Mouse (Mus musculus) lung, postnatal 4 days (tissue): Measurements from ENCODE around the gene Cerkl.
A peak's percentile ranks its signal among the peaks of the same experiment; 100 is the strongest.

Source experiments
- DNase-seq, 2 experiments: peaks; one replicate each; pipeline ENCODE4 v3.0.0; 2021

Gene Cerkl

DNA sequence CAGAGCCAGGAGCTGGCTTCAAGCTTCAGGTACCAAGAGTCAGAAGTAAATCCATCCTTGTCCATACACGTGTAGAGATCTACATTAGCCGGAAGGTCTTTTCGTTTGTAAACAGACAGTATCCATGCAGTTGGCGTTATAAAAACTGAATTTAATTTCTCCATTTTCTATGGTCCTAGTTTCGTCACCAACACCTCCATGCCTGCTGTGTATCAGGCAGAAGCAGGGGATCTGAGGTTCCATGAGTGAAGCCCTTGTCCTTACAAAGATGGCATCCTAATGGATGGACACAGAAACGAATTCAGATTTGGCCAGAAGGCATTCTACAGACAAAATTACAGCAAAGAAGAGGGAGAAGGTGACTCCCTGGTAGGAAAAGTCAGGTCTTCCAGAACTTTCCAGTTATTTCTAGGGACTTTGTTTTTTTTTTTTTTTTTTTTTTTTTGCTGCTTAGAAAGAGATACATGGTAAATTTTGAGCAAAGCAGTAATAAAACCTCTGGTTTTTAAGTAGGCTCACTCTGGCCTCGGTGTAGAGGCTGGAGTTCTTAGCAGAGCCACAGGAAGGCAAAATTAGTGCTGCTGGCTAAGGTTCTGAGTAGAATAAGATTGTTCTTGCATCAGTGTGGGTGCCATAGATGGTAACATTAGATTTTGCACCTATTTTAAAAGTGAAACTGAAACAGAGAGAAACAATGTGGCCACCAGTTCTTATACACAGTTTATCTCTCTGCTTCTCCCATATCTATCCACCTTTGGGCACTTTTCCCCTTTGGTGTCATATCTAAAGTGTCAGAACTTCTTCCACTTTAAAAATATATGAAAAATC is 85.0 kb downstream of the Cerkl start:
- DNase-seq: no peak

DNA sequence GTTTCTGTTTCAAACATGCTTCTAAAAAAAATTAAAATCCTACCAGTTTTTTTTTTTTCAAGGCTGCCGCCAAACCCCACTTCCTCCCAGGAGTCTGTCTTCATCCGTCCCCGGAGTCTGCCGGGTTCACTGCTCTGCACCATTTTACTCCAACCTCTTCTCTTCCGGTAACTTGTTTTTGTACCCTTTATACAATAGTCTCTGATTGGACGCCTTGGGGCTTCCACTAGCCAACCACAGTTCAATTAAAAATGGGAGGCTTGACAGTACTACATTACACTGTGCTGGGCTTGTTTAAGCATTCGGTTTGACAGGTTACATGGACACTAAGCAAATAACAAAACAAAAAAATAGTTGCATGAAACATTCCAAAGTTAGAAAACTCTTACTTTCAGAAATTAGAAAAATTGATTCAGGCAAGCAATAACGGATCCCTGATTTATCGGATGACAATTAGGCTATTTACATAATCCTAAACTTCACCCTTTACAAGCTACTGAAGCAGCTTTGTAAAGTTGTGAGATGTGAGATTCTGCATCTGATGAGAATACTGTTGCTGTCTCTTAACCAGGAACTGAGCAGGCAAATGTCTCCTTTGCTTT is 85.8 kb downstream of the Cerkl start:
- DNase-seq: no peak

DNA sequence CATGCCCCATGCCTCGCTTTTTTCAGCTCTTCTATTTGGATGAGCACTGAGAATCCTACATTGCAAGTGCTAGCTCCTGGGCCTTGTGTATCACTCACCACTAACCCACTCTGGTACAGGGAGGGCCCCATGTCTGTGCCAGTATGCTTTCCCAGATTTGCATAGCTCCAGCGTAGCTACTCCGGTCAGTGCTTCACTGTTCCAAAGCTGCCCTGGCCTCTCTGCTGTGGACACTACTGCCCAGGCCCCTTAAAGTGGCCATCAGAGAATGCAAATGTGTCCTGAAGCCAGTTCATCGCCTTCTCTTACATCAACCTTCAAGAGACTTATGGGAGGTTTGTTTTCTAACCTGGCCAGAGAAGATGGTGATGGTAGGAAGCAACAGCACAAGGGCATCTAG is 86.7 kb downstream of the Cerkl start:
- no peak for DNase-seq

DNA sequence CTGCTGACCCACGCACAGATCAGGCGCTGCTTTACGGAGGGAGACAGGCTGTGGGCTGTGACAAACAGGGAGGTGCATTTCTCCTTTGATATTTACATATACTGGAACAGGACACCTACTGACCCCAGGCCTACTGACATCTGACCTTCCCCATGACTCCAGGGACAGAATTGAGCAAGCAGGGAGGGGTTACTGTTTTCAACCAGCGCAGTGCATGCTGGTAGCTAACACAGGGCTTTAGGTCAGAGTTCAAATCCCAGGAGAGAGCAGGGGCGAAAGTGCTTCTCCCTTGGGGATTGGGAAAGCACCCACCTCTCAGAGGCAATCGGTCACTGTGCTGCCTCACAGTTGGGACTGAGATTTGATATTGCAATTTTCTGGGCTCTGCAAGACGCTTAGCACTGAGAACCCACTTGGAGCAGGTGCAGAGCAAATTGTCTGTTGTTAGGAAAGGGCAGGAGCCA is 87.5 kb downstream of the Cerkl start:
- peak in 1 of 2 experiments; percentile 7 for DNase-seq

DNA sequence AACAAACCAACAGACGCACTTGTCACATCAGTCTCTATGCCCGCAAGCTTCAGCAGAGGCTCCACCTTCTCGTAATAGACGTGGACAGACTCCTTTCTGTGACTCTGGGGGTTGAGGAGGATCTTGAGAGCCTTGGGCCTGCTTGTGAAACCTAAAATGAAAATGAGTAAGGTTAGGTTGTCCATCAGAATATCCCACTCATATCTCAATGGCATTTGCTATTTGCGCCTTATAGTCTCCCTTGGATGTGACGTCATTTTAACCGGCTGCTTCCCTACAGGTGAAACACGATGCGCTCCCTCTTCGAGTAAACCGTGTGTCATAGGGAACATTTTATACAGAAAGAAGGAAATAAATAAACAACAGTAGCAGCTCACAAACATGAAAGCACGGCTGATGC is 87.9 kb downstream of the Cerkl start:
- DNase-seq: no peak

DNA sequence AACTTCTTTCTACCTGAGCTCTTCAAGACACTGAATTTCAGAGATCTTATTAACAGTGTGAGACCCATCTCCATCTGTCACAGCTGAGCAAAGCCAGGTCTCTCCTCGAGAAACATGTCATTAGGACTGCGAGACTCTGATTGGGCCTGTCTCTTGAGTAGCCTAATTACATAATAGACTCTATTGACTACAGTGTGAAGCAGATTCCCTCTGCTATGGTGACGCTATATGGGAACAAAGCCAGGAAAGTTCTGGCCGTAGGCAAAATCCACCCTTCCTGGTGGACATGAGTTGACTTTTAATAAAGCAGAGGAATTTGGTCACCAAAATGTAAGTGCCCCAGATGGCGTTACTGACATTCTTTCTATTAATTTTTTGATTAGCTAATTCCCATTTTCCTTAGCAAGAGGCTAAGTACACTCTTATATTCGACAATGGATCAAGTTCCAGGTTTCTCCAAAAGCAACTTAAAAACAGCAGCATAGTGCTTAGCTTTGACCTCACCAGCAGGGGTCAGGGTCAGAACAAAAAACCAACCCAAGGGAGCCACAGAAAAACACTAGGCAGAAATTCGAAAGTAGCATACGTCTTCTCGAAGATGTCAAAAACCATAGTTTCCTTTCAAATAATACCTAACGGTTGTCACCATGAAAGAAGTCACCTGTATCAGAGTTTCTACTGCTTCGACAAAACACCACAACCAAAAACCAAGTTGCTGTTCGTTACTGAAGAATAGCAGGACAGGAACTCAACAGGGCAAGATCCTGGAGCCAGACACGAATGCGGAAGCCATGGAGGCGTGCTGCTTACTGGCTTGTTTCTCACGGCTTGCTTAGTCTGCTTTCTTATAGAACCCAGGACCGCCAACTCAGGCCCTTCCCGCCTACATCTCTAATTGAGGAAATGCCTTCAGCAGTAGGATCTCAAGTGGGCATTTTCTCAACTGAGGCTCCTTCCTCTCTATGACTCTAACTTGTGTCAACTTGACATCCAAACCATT is 88.8 kb downstream of the Cerkl start:
- no peak for DNase-seq

DNA sequence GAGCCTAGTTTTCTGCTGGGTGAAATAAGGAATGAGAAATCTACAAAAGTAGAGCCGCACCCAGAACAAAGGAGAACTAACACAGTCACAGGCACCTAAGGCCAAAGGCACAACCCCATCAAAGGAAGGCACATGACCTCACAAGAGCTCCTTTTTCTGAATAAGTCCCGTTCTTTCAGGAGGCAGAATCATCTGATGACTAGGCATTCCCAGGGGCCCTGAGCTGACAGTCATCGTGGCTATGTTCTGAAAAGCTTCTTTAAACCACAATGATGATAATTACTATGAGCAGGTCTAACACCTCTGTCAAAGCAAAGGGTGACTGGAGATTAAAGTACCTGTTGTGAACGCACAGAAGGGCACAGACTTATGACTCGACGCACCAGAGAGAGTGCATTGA is 92.7 kb downstream of the Cerkl start:
- DNase-seq: no peak

DNA sequence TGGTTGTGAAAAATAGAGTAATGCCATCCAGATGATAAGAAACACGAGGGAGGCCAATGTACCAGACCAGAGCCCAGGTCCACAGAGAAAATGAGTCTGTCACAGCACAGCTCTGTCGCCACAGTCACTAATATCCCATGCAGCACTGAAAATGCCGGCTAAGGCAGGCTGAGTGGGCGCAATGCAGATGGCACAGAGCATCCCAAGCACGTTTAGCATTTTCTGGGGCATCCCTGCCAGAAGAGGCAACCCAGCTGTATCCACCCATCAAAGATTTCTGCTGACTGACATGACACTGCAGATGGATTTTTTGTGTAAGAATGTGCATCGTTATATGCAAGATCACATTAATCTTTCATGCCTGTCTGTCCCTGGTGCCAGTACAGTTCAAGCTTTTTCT is 94.6 kb downstream of the Cerkl start:
- DNase-seq: no peak

DNA sequence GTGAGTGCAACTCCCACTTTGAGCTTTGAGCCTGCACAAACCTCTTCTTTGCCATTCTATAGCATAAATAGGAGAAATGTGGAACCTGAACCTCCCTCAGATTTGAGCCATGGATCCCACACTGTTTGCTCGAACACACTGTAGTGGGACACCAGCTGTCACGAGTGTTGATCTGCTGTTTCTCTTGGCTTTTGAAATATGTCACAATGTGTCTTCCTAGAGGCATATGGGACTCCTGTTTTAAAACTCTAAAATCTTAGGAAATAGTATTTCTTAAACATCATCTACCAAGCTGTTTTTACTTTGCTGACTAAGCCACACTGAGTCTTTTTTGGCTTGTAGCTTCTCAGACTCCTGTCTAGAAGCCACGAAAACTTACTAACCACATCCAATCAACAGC is 98.8 kb downstream of the Cerkl start:
- no peak for DNase-seq

DNA sequence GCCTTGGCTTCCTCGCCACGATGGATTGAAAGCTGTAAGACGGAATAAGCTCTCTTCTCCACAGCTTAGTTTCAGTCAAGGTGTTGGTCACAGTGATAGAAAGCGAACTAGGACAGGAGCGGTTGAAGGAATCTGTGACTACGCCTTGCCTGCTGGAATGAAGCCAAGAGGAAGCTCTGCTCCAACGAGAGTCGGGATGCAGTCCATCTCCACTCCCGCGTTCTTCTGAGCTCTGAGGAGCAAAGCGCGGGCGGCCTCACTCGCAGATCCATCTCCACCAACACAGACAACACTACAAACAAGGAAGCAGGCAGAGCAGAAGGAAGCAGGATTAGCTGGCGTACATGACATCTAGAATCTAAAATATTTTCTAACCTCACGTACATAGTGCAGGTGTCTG is 101.8 kb downstream of the Cerkl start:
- no peak for DNase-seq

DNA sequence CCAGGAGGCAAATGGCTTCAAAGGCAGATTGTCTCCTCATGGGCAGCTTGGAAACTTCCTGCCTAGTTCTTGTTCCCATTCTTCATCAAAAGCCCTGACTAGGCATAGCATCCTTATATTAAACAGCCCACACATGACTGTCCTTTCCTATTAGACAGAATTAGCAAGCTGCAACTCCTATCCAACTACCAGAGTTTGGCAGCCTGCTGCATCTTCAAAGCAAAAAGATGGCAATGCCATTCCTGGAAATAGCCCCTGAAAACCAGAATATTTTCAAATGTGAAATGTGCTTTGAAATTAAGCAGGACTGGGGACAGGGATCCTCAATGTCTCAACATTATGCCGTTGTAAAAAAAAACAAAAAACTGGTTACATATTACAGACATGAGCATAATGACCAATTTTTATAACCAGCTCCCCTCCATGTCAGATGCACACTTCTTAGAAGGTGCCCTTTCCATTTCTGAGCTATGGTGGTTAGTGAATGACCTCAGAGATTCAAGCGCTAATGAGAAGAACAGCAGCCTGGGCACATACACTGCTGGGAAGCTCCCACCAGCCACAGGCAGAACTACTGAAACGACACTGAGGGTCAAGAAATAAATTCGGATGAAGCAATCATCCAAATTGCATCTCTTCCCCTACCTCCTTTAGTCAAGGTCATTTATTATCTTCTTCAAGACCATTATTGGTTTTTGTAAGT is 104.3 kb downstream of the Cerkl start:
- DNase-seq: no peak

DNA sequence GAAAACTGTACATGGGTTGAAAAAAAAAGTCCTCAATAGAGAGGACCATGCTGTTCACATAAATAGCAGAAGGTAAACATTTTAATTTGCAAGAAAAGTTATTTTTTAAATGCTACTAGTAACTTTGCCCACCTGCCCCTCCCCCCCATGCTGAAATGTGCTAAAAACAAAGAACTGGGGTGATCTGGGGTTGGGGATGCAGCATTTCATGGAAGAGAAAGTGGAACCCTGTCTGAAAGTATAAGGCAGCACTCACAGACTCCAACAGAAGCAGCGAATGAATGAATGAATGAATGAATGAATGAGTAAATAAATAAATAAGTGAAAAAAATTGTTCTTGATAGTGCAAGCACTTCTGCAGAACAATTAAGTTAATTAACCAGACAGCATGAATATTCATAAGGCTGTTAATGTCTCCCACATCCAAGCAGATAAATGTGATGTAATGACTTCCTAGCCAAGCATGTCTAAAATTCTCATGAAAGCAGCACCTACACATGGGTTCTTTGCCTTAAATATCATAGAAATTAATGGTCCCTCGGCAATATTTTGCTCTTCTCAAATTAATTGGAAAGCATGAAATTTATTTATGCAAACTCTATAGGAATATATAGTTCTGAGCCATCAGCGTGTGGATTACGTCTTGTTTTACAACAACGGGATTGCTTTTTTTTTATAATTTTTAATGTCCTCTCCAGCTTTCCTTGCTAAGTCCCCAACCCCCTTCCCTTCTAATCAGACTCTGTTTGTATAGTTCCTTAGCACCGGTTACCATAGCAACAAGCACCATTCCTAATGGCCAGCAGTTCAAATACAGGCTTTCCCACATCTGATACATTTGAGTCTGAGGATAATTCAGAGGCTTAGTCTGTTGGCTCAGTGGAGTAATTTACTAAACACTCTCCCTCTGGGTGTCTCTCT is 105.1 kb downstream of the Cerkl start:
- DNase-seq: no peak

DNA sequence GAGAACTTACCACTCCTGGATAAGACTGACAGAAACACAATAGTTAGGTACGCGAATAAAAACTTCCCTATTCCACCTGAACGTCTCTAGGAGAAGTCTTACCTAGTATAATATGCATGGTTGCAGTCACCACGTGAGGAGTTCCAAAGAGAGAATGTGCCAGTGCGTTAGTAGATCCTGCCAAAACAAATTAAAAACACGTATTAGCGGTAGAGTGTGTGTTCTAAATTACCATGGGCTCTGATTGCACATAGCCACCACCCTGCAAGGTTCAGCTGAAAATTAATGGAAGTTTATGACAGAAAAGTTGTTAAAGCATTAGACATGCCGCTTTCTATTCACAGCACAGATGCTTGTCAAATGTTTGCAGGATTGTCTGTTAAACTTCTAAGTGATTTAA is 113.5 kb downstream of the Cerkl start:
- DNase-seq: no peak

DNA sequence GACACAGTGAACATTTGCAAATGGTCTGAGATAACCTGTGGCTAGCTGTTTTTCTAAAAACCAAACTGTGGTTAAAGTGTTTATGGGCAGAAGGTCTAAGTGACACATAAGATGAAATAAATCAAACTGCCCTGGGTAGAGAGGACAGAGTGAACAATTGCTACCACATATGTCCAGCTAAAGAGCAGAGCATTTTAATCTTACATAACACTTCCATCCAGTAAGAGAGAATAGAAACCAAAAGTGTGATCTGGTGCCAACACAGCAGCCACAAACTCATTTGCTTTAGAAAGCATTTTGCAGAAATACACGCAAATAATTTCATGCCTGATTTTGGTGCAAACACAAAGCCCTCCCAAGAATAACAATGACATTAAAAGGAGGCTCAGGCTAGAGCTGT is 117.6 kb downstream of the Cerkl start:
- no peak for DNase-seq

DNA sequence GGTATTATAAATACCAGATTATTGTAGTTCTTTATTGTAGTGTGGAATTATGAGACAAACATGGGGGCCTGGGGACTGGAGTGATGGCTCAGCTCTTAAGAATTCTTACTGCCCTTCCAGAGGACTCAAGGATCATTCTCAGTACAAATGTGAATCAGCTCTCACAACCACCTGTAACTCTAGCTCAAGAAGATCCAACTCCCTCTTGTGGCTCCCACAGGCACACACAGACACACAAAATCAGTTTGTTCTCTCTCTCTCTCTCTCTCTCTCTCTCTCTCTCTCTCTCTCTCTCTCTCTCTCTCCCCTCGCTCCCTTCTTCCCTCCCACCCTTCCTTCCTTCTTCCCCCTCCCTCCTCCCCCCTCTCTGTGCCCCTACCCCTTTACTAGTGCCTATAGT is 120.4 kb downstream of the Cerkl start:
- DNase-seq: no peak

DNA sequence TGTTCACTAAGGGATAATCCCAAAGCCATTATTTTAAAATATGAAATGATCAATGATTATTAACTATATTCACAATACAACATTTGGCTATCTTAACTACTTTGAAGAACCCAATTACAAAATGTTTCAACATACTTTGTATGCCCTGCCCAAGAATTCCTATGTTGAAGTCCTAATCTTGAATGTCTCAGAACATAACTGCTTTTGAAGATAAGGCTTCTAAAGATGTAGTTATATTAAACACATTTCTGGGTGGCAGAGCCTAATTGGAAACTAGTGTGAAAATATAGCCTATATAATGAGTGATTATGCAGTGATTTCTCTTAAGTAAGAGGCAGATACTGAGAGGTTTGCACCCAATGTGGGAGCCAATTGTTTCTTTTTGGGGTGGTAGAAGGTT is 121.9 kb downstream of the Cerkl start:
- no peak for DNase-seq

DNA sequence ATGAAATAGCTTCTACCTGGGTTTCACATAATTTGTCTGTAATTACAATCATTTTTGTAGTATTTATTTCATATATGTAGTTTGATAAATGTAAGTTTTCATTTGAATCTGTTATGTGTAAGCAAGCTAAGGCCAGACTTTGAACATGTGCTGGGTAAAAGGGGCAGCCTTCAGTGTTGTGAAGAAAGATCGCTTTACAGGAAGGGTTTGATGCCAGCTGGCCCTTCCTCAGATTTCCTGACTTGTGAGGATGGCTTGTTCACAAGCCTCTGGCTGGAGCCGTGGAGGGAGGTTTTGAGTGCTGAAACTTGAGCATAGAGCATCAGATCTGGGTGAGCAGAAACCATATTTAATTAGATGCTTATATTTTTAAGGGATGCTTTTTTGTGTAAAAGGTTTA is 128.5 kb downstream of the Cerkl start:
- no peak for DNase-seq

DNA sequence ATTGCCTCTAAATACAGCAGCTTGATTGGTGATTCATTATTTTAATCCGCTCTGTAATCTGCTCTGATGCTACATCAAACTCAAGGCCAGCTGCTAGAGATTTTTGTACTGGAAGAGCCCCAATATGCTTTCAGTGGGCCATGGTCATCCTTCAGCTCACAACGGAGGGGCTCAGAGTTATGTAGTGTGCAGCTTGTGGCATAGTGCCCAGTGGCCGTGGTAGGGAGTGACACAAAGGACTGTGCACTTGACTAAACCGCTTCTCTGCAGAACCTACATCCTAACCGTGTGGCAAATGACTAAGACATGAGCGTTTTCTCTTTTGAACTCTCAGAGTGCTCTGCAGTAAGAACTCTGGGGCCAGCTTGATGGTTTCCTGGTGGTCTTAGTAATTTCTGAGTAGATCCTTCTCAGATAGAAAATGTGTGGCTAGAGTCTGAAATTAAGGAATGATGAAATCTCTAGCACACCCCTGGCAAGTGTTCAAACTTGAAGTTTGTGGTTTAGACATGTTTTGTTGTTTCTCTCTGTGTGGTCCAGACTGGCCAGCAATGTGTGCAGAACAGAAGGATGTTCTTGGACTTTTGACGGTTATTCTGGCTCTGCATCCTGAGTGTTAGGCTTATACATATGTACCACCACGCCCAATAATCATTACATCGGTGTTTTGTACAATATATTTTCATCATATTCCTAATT is 140.3 kb downstream of the Cerkl start:
- peak in 1 of 2 experiments; percentile 30 for DNase-seq

DNA sequence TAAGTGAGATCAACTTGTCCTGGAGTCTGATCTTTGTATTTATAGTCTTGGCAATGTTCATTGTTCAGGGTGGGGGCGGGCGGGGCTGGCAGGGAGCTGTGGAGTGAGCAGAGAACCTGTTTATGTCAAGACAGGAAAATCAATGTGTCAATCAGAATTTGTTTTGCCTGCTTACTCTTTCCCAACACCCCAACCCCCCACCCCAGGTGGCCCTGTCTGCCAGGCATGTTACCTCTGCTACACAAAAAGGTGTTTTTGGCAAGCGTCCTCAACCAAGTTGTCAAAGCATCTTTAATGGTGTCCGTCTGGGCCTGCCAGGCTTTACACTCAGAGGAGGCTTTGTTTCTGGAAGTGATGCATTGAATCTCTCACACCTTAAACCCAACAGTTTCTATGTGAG is 141.5 kb downstream of the Cerkl start:
- no peak for DNase-seq

DNA sequence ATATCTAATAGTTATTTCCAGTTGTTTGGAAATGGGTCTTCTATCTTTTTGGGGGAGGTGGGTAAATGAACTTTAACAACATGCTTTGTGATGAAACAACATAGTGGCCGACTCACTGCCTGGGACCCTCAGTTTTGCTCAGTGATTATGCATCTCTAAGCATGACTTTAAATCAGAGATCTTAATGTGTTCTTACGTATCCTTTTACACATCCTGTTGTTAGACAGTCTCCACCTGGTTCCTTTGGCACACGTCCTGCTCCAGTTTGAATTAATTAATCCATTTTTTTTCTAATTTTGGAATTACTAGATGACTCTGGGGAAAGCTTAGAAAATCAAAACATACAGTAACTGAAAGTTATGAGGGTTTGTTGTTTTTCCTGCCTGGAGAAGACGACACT is 144.1 kb downstream of the Cerkl start:
- DNase-seq: no peak
